Mouse (Mus musculus): ENCODE measurements around the gene Hoxb4.

The Hoxb4 gene

DNA sequence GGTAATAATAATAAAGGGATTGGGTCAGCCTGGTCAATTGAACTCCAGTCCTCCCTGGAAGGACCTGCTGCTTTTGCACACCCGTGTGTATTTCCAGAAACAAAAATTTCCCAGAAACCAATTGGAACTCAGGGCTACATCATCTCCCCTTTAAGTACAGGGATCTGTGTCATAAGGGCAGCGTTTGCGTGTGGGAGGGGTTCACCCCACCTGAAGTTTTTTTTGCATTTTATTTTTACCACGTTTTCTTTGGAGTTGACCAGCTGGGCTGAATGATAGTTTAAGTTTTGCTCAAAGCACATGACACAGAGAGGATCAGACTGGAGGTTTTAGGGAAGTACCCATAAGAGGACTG lies 24.5 kb downstream of the Hoxb4 start:
- TF ChIP-seq GATA4 (IDR thresholded peaks at IDR 0.05; ENCODE audit: insufficient replicate concordance, low read length): no peak

DNA sequence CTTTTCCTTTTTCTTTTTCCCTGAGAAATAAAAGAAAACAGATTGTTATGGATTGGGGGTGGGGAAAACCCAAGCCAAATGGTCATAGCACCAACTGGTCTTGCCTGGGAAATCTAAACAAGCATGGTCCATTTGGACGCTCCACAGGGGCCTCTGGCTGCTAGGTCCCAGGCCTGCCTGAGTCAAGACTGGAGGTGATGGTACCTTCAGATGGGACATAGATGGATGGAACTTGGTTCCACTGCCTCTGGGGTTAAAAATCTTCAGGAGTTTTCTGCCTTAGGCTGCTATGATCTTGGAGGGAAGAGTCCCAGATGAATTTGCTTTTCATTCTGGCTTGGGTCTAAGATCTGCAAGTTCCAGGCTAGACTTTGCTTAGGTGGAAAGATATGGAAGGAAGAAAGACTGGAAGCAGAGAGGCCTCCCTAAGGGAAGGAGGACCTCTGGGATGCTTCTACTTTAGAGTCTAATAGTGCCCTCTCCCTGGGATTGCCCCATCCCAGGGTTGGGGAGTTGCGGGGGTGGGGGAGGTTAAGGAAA lies 25.2 kb downstream of the Hoxb4 start:
- no peak for TF ChIP-seq GATA4 (IDR thresholded peaks at IDR 0.05; ENCODE audit: insufficient replicate concordance, low read length)

DNA sequence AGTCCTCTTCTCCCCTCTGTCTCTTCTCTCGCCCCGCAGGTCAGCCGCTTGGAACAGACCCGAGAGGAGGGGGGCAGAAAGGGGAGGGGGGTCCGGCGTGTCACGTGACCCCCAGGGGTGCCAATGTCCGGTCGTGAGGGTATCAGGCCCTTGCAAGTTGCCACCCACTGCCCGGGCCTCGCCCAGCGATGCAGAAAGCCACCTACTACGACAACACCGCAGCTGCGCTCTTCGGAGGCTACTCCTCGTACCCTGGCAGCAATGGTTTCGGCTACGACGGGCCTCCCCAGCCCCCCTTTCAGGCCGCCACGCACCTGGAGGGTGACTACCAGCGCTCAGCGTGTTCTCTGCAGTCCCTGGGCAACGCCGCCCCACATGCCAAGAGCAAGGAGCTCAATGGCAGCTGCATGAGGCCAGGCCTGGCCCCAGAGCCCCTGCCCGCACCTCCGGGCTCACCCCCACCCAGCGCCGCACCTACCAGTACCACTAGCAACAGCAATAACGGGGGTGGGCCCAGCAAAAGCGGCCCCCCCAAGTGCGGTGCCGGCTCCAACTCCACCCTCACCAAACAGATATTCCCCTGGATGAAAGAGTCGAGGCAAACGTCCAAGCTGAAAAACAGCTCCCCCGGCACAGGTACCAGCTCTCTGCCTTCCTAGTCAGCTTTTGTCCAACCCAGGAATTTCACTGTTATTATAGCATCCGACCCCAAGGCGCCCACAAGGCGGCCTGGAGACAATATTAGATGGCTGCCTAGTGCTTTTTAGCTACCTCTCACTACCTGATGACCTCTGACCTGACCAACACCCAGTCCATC lies 26.2 kb downstream of the Hoxb4 start:
- no peak for TF ChIP-seq GATA4 (IDR thresholded peaks at IDR 0.05; ENCODE audit: insufficient replicate concordance, low read length)

DNA sequence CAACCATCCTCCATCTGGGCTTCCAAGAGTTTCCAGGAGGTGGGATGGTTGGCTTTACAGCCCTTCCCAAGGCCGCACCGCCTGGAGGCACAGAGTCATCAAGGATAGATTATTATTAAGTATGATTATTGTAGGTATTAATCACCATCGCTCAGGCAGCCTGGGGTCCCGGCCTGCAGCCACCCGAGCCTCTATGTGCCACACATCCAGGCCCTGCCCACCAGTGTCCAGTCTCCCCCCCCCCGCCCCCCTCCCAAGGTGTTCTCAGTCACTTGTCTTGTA lies 26.8 kb downstream of the Hoxb4 start:
- TF ChIP-seq GATA4 (IDR thresholded peaks at IDR 0.05; ENCODE audit: insufficient replicate concordance, low read length): no peak

DNA sequence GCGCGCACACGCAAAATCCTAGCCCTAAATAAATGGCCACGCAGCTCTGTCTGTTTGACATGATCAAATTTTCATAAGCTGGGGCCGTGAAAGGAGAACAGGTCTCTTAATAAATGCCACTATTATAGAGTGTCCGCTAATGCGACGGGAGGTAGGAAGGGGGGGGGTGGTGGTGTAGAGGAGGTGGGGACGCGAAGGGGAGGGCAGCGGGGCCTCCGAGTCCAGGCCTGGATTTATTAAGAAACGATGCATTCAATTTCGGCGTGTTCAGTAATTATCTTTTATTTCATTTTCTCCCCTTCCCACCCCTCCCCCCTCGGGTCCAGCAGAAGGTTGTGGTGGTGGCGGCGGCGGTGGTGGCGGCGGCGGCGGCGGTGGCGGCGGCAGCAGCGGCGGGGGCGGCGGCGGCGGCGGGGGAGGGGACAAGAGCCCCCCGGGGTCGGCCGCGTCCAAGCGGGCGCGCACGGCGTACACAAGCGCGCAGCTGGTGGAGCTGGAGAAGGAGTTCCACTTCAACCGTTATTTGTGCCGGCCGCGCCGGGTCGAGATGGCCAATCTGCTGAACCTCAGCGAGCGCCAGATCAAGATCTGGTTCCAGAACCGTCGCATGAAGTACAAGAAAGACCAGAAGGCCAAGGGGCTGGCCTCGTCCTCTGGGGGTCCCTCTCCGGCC lies 27.3 kb downstream of the Hoxb4 start:
- no peak for TF ChIP-seq GATA4 (IDR thresholded peaks at IDR 0.05; ENCODE audit: insufficient replicate concordance, low read length)

DNA sequence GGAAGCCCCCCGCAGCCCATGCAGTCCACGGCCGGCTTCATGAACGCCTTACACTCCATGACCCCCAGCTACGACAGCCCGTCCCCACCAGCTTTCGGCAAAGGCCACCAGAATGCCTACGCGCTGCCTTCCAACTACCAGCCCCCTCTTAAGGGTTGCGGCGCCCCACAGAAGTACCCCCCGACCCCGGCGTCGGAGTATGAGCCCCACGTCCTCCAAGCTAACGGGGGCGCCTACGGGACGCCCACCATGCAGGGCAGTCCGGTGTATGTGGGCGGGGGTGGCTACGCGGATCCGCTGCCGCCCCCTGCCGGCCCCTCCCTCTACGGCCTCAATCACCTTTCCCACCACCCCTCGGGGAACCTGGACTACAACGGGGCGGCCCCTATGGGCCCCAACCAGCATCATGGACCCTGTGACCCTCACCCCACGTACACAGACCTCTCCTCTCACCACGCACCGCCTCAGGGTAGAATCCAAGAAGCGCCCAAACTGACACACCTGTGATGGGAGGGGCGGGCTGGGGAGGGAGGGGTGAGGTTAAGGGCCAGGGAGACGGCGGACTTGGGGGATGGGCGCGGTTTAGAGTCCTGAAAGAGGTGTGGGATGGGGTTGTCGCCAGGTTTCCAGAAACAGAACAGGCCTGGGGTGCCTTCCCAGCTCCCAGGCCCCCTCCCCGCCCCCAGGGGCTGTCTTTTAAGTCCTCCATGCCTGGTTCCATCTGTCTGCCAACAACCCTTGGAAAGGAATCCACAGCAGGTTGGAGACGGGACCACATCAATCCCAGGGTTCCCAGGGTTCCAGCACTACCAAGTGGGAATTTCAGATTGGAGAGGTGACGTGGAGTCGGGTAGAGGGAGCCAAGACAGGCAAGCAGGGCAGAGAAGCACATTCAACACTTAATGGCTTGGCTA lies 28.1 kb downstream of the Hoxb4 start:
- no peak for TF ChIP-seq GATA4 (IDR thresholded peaks at IDR 0.05; ENCODE audit: insufficient replicate concordance, low read length)

DNA sequence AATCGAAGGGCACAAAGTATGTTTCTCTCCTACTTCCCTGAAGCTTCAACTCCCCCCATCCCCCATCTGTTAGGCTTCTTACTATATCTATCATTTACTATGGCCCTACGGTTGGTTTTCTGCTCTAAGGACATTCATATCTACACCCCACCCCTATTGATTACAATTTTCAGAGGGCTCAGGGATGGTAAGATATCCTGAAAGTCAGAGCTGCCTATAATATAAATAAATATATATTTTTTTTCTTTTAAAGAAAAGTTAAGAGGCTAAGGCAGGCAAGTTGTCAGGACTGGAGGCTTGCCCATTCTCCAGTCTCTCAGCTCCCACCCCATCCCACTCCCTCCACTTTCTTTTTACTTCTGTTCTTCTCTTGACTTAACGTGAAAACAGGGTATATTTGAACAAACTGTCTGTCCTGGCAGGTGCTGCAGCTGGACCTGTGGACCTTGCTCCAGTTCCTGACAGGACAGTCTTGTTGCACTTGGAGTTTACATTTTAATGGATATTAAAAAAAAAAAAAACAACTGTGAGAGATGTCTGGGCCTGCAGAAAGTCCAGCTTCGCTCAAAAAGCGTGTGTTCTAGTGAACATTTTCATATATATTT lies 29.0 kb downstream of the Hoxb4 start:
- no peak for TF ChIP-seq GATA4 (IDR thresholded peaks at IDR 0.05; ENCODE audit: insufficient replicate concordance, low read length)

DNA sequence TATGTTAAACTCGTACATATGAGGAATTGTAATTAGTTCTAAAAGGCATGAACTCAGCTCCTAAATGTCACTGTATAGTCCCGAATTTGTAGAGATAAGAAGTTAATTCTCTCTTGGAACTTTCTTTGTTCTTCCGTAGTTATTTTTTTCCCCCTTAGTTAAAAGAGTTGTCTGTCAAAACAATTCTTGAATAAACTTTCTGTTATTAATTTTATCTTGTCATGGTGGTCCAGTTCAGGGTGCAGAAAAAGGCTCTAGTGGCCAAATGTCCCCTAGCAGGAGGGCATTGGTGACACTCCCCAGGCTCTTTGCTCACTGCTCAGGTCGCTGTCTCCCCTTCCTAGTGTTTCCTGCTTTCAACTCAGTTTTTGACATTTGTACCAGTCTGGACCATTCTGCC lies 29.6 kb downstream of the Hoxb4 start:
- TF ChIP-seq GATA4 (IDR thresholded peaks at IDR 0.05; ENCODE audit: insufficient replicate concordance, low read length): no peak

DNA sequence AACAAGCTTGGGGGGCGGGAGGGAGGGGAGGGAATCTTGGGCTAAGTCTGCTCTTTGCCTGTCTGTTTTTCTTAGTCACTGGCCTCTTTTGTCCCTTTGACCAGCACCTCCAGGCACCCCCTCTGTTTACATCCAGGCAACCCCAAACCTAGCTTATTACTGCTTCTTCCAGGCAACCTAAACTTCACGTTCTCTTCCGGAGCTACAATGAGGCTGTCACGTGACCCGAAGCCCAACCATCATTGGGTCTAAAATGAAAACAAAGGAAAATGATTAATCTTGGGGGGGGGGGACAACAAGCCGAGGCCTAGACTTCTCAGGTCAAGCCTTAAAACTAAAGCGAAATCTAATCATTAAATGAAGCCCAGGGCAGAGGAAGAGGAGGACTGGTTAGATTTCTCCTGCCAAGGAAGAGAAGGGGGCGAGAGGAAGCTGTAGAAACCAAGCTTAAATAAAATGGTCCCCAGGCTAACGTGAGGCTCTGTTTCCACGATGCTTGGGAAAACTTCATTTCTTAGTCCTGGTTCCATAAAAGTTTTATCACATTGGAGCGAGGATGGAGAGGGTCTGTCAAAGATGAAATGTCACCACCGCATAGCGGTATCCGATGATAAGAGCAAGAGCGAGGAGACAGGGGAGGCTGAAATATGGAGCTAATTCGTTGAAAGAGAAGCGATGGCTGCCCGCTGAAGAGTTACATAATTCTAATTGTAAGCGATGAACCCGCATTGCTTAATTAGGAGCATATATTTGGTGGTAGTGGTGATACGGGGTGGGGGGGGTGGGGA lies 30.3 kb downstream of the Hoxb4 start:
- TF ChIP-seq GATA4 (IDR thresholded peaks at IDR 0.05; ENCODE audit: insufficient replicate concordance, low read length): no peak

DNA sequence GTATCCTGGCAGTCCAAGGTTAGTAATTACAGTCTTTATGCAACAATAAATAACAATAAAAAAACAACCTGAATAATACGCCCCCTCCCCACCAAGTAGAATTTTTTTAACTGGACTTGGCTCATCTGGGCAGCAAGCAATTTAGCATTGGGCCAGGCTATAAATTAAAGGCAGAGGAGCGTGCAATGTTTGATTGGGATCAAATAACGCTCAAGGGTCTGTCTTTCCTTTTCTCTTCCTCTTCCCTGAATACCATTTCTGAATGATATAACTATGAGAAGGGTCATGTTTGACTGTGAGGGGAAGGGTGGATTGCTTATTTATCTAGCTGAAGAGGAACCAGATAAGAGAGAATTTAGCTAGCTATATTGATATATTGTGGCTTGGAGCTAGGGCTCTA lies 30.9 kb downstream of the Hoxb4 start:
- no peak for TF ChIP-seq GATA4 (IDR thresholded peaks at IDR 0.05; ENCODE audit: insufficient replicate concordance, low read length)

DNA sequence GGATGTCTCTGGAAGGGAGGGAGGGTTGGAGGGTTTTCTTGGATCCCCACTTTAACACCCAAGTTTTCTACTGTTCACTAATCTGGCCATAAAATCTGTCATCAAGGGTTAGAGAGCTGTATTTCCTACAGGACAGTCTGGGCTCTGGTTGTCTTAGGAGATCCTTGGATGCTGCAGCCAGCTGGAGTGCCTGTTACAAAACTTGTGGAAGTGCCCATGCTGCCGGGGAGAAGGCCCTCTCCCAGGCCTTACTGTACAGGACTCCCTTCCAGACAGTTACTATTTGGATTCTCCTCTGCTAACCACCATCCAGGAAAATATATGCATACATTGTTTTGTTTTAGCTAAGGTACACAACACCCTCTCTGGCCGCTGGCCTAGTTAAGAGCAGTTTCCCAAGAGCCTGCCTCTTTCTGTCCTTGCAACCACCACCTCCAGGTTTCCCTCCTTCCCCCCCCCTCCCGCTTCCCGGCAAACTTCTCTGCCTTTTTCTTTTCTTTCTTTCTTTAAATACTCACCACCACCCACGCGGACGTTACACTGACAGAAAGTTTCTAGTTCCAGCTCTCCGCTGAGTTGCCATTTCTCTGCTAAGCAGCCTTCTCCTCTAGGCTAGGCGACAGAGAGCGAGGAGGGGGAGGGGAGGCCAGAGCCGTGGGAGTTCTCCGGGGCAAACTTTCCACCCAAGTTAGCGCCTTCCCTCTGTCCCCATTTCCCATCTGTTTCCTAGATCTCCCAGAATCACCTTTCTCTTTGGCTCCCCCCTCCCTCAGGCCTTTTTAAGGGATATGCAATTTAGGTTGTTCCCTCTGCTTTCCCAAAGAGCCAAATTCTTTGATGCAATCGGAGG lies 31.6 kb downstream of the Hoxb4 start:
- TF ChIP-seq GATA4 (IDR thresholded peaks at IDR 0.05; ENCODE audit: insufficient replicate concordance, low read length): no peak

DNA sequence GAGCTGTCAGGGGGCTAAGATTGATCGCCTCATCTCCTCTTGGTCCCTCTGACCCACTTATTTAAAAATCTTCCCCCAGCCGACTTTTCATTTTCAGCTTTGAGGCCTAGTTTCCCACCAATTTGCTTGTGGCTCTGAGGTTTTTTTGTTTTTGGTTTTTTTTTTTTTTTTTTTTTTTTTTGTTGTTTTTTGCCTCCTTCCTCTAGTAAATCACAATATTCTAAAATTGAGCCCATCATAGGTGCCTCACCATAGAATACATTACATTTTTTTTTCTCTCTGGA lies 32.2 kb downstream of the Hoxb4 start, which contains the start of gene Hoxb2:
Gene Hoxb2 (plus strand): TSS at position 185 of the 284 bp plus-strand sequence.
- TF ChIP-seq GATA4 (IDR thresholded peaks at IDR 0.05; ENCODE audit: insufficient replicate concordance, low read length): no peak

DNA sequence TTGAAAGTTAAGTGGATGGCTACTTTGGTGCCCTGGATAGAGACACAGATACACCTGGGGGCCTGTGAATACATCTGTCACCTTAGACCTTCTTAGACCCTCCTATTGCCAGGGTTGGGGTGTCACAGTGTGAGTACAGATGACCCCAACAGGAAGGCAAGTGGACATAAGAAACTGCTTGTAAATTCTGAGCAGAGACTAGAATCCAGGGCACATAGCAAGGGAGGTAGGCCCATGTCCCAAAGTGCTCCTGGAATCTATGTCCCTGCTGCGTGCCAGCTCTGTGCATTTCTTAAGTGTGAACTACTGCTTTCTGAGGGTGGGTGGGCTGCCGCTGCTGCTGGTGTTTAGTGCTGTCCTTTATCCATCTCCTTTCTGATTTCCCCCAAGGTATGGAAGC lies 32.7 kb downstream of the Hoxb4 start:
- TF ChIP-seq GATA4 (IDR thresholded peaks at IDR 0.05; ENCODE audit: insufficient replicate concordance, low read length): no peak

DNA sequence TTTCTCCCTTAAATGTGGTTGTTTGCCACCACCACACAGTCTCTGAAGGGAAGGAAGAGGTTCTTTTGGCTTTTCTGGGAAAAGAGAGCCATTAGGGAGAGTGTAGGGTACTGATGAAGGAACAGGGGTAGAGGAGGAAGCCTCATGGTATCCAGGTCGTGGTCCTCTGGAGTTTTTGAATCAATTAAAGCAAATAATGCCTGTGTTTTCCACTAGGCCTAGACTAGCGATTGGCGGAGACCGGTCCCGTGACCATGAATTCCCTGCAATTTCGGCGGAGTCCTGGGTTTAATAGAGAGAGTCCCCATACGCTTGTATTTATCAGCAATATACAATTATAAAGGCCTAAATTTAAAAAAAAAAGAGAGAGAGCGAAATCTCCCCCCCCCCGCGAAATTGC lies 33.2 kb downstream of the Hoxb4 start:
- no peak for TF ChIP-seq GATA4 (IDR thresholded peaks at IDR 0.05; ENCODE audit: insufficient replicate concordance, low read length)
